Mouse (Mus musculus) heart, embryonic 14.5 days (tissue): ENCODE measurements around the gene Vmn1r10. TPM values are rescaled to one million over a fixed set of nuclear protein-coding genes. Genes with fewer than 3 reads are reported as not detected.

Experiments
- ATAC-seq: fragments of 200-750 bp; cut with Nextera tagmentation; 2 replicates; pipeline ENCODE4 v1.8.0; 2017; ENCODE audit warnings: low read depth, moderate TSS enrichment; ENCODE audit not compliant: insufficient number of reproducible peaks, insufficient read depth, low FRiP score
- H3K27ac ChIP-seq, 2 experiments: fragments of 200-500 bp in 1 of 2; fragments of 300-500 bp in 1 of 2; sonication (generic) in 1 of 2; replicated peaks in 1 of 2; 2 replicates each; pipeline ENCODE4 v1.5.1; 2012 to 2014; ENCODE audit warnings: low read depth in 2 of 2, low read length in 2 of 2, control low read depth in 1 of 2, mild to moderate bottlenecking in 1 of 2, mixed read lengths in 1 of 2; ENCODE audit not compliant: control insufficient read depth in 1 of 2, insufficient read depth in 1 of 2
- H3K27me3 ChIP-seq: fragments of 300-500 bp; sonication (generic); 2 replicates; pipeline ENCODE4 v1.6.1; 2014; ENCODE audit warnings: mild to moderate bottlenecking, low read length, control low read depth; ENCODE audit not compliant: control insufficient read depth, insufficient read depth
- H3K36me3 ChIP-seq: fragments of 300-500 bp; sonication (generic); 2 replicates; pipeline ENCODE4 v1.6.1; 2014; ENCODE audit warnings: mild to moderate bottlenecking, control low read depth, low read length, mixed read lengths; ENCODE audit not compliant: control insufficient read depth, insufficient read depth
- H3K4me1 ChIP-seq, 2 experiments: fragments of 200-500 bp in 1 of 2; fragments of 300-500 bp in 1 of 2; sonication (generic) in 1 of 2; 2 replicates each; pipeline ENCODE4 v1.6.1; 2012 to 2014; ENCODE audit warnings: low read length in 2 of 2, control low read depth in 1 of 2, mixed read lengths in 1 of 2; ENCODE audit not compliant: control insufficient read depth in 2 of 2, insufficient read depth in 2 of 2
- H3K4me2 ChIP-seq: fragments of 300-500 bp; sonication (generic); 2 replicates; pipeline ENCODE4 v1.6.1; 2014; ENCODE audit warnings: mild to moderate bottlenecking, low read length
- H3K4me3 ChIP-seq, 2 experiments: fragments of 200-500 bp in 1 of 2; fragments of 300-500 bp in 1 of 2; sonication (generic) in 1 of 2; 2 replicates each; pipeline ENCODE4 v1.5.1; 2012 to 2014; ENCODE audit warnings: low read length in 2 of 2, mild to moderate bottlenecking in 2 of 2, control low read depth in 1 of 2, low read depth in 1 of 2, moderate library complexity in 1 of 2; ENCODE audit not compliant: control insufficient read depth in 1 of 2, insufficient read depth in 1 of 2
- H3K9ac ChIP-seq: fragments of 300-500 bp; sonication (generic); 2 replicates; pipeline ENCODE4 v1.6.1; 2014; ENCODE audit warnings: mild to moderate bottlenecking, low read length
- H3K9me3 ChIP-seq: fragments of 300-500 bp; sonication (generic); 2 replicates; pipeline ENCODE4 v1.6.1; 2016; ENCODE audit warnings: low read length, control low read depth; ENCODE audit not compliant: control insufficient read depth
- WGBS: fragments of 180-500 bp; shearing (Covaris S2); extraction: QIAGEN DNeasy Blood & Tissue Kit; methylation state at CpG from one replicate; pipeline ENCODE4 v1.1.7; 2014; 5-methylcytosine and 5-hydroxymethylcytosine counted together
- polyA plus RNA-seq: library from polyadenylated mRNA; unstranded; fragments of >200 nt; fragmentation: Nextera tagmentation; extraction: Ambion mirVana; gene quantifications from 2 replicates; pipeline ENCODE4 v1.2.1, GENCODE M21; 2014

Vmn1r10 gene
- polyA plus RNA-seq: not detected in 2 replicates

- H3K9me3 ChIP-seq: no peaks in the 10 kb centered on the region
- 68% methylated on average over 3 of the region's 3 CpGs for WGBS
- no peak within 1 kb of the TSS for H3K9ac ChIP-seq
- no peak for ATAC-seq
- no peaks in the 10 kb centered on the region for H3K4me1 ChIP-seq
- no peak within 1 kb of the TSS for H3K4me3 ChIP-seq
- H3K27ac ChIP-seq: no peak within 1 kb of the TSS
- H3K27me3 ChIP-seq: no peaks in the 10 kb centered on the region
- H3K4me2 ChIP-seq: no peak within 1 kb of the TSS
- no peaks in the 10 kb centered on the region for H3K36me3 ChIP-seq
These were observed at the start of gene Vmn1r10 for GRCm38 (mm10) chr6:57109154-57109553. Vmn1r10 (plus strand) TSS chr6:57109454.

- Histone ChIP-seq H3K9ac (no peak overlapping the region), H3K27me3 (no peaks in the 10 kb centered on the region), H3K27ac (no peak overlapping the region), H3K4me3 (no peak overlapping the region), H3K36me3 (no peaks in the 10 kb centered on the region), H3K4me1 (no peaks in the 10 kb centered on the region), H3K9me3 (no peaks in the 10 kb centered on the region), H3K4me2 (no peak overlapping the region)
- ATAC-seq: no peak
These were observed 45.5 kb upstream of the Vmn1r10 start for GRCm38 (mm10) chr6:57063730-57064129.

- 68% methylated on average over 2 of the region's 2 CpGs for WGBS
- no peak for ATAC-seq
- no peaks in the 10 kb centered on the region for H3K27me3 ChIP-seq
- no peaks in the 10 kb centered on the region for H3K9me3 ChIP-seq
- no peak within 1 kb of the TSS for H3K9ac ChIP-seq
- no peaks in the 10 kb centered on the region for H3K4me1 ChIP-seq
- no peaks in the 10 kb centered on the region for H3K36me3 ChIP-seq
- no peak within 1 kb of the TSS for H3K27ac ChIP-seq
- H3K4me2 ChIP-seq: no peak within 1 kb of the TSS
- H3K4me3 ChIP-seq: no peak within 1 kb of the TSS
These were observed 42.8 kb upstream of the Vmn1r10 start, which contains the start of gene Vmn1r9 for GRCm38 (mm10) chr6:57066487-57066886. Vmn1r9 (plus strand) TSS chr6:57066787.

GRCm38 (mm10) chr6:57106358-57106757, 2.9 kb upstream of the Vmn1r10 start:
- Histone ChIP-seq H3K9me3 (no peaks in the 10 kb centered on the region), H3K4me3 (no peak overlapping the region), H3K4me2 (no peak overlapping the region), H3K36me3 (no peaks in the 10 kb centered on the region), H3K4me1 (no peaks in the 10 kb centered on the region), H3K27me3 (no peaks in the 10 kb centered on the region), H3K27ac (no peak overlapping the region), H3K9ac (no peak overlapping the region)
- ATAC-seq: no peak
- WGBS: 56% methylated on average over 1 of the region's 1 CpGs

GRCm38 (mm10) chr6:57133155-57133554, 23.9 kb downstream of the Vmn1r10 start, which contains the start of gene Vmn1r11:
Vmn1r11 (plus strand) TSS chr6:57133455.
- no peaks in the 10 kb centered on the region for H3K9me3 ChIP-seq
- 50% methylated on average over 1 of the region's 1 CpGs for WGBS
- H3K36me3 ChIP-seq: no peaks in the 10 kb centered on the region
- ATAC-seq: no peak
- no peak within 1 kb of the TSS for H3K9ac ChIP-seq
- no peak within 1 kb of the TSS for H3K4me2 ChIP-seq
- no peak within 1 kb of the TSS for H3K4me3 ChIP-seq
- no peaks in the 10 kb centered on the region for H3K4me1 ChIP-seq
- H3K27ac ChIP-seq: no peak within 1 kb of the TSS
- H3K27me3 ChIP-seq: no peaks in the 10 kb centered on the region

GRCm38 (mm10) chr6:57156619-57157018, 47.4 kb downstream of the Vmn1r10 start, which contains the start of gene Vmn1r12:
Vmn1r12 (plus strand) TSS chr6:57156919.
- Histone ChIP-seq H3K36me3 (no peaks in the 10 kb centered on the region), H3K27me3 (no peaks in the 10 kb centered on the region), H3K4me3 (no peak within 1 kb of the TSS), H3K9ac (no peak within 1 kb of the TSS), H3K4me2 (no peak within 1 kb of the TSS), H3K9me3 (no peaks in the 10 kb centered on the region), H3K27ac (no peak within 1 kb of the TSS), H3K4me1 (no peaks in the 10 kb centered on the region)
- no peak for ATAC-seq
- 68% methylated on average over 2 of the region's 2 CpGs for WGBS

Other genes starting within 250 kb of the Vmn1r10 start
- 72.8 and 74.8 TPM in 2 replicates for gene Nt5c3, start 185.5 kb upstream of the Vmn1r10 start, polyA plus RNA-seq
- 0.09 and 0.19 TPM in 2 replicates for gene Vmn1r4, start 185.4 kb upstream of the Vmn1r10 start, polyA plus RNA-seq
- gene Vmn1r5, start 139.2 kb upstream of the Vmn1r10 start, polyA plus RNA-seq: not detected in 2 replicates
- not detected in 2 replicates for gene Vmn1r6, start 112.2 kb upstream of the Vmn1r10 start, polyA plus RNA-seq
- gene Vmn1r7, start 84.1 kb upstream of the Vmn1r10 start, polyA plus RNA-seq: not detected in 2 replicates
- not detected in 2 replicates for gene Vmn1r8, start 77.2 kb upstream of the Vmn1r10 start, polyA plus RNA-seq
- not detected in 2 replicates for gene Vmn1r9, start 42.7 kb upstream of the Vmn1r10 start, polyA plus RNA-seq
- not detected in 2 replicates for gene Vmn1r11, start 24.0 kb downstream of the Vmn1r10 start, polyA plus RNA-seq
- not detected in 2 replicates for gene Vmn1r12, start 47.5 kb downstream of the Vmn1r10 start, polyA plus RNA-seq
- gene Vmn1r13, start 93.8 kb downstream of the Vmn1r10 start, polyA plus RNA-seq: not detected in 2 replicates
- gene Vmn1r14, start 122.2 kb downstream of the Vmn1r10 start, polyA plus RNA-seq: not detected in 2 replicates
- not detected in 2 replicates for gene Vmn1r15, start 148.5 kb downstream of the Vmn1r10 start, polyA plus RNA-seq
- not detected in 2 replicates for gene Vmn1r16, start 220.0 kb downstream of the Vmn1r10 start, polyA plus RNA-seq